Mouse (Mus musculus): ENCODE results near the gene Atp6v0b. TPM values are rescaled to one million over a fixed set of nuclear protein-coding genes. Genes with fewer than 3 reads are reported as not detected.

The Atp6v0b gene
- total and polyA plus RNA-seq, 2 experiments from 2014 or later, result 557 to 599 TPM

- H3K27ac ChIP-seq (ENCODE audit: low read depth, low read length), result no peak overlapping the region
- peak overlapping the region; percentile 100 for H3K4me2 ChIP-seq (ENCODE audit: low read depth)
- H3K9me3 ChIP-seq (ENCODE audit: low read length), result no peaks in the 10 kb centered on the region
- peak overlapping the region; percentile 57; the same call in 1 of the 2 replicates for H3K4me3 ChIP-seq (ENCODE audit: low read depth, low read length)
- peaks cover 39% of the 10 kb centered on the region for H3K4me1 ChIP-seq (ENCODE audit: insufficient read depth)
- H3K9ac ChIP-seq, result peak overlapping the region; percentile 33
- peaks cover 16% of the 10 kb centered on the region; the same call in 1 of the 2 replicates for H3K36me3 ChIP-seq (ENCODE audit: insufficient read depth)
- DNase-seq (no peak), ATAC-seq (no peak)
- no peaks in the 10 kb centered on the region for H3K27me3 ChIP-seq (ENCODE audit: insufficient read depth, low read length)
- TF ChIP-seq CTCF (IDR thresholded peaks at IDR 0.05; ENCODE audit: low read depth), result no peak
- 59% methylated on average over 7 of the region's 7 CpGs for WGBS
Observed at GRCm38 (mm10) chr4:117912685-117913273, 25.6 kb upstream of the Atp6v0b start.

GRCm38 (mm10) chr4:117912131-117912561 lies 25.0 kb upstream of the Atp6v0b start:
- Histone ChIP-seq H3K4me1 (ENCODE audit: insufficient read depth) (peaks cover 43% of the 10 kb centered on the region), H3K27ac (ENCODE audit: low read depth, low read length) (no peak overlapping the region), H3K36me3 (ENCODE audit: insufficient read depth) (peaks cover 16% of the 10 kb centered on the region; the same call in 1 of the 2 replicates), H3K9me3 (ENCODE audit: low read length) (no peaks in the 10 kb centered on the region), H3K4me3 (ENCODE audit: low read depth, low read length) (no peak overlapping the region), H3K27me3 (ENCODE audit: insufficient read depth, low read length) (no peaks in the 10 kb centered on the region), H3K9ac (peak overlapping the region; percentile 33; the same call in 1 of the 2 replicates), H3K4me2 (ENCODE audit: low read depth) (peak overlapping the region; percentile 100; the same call in 1 of the 2 replicates)
- DNase-seq, result no peak
- WGBS, result 87% methylated on average over 13 of the region's 13 CpGs
- no peak for ATAC-seq
- no peak for TF ChIP-seq CTCF (IDR thresholded peaks at IDR 0.05; ENCODE audit: low read depth)

DNA sequence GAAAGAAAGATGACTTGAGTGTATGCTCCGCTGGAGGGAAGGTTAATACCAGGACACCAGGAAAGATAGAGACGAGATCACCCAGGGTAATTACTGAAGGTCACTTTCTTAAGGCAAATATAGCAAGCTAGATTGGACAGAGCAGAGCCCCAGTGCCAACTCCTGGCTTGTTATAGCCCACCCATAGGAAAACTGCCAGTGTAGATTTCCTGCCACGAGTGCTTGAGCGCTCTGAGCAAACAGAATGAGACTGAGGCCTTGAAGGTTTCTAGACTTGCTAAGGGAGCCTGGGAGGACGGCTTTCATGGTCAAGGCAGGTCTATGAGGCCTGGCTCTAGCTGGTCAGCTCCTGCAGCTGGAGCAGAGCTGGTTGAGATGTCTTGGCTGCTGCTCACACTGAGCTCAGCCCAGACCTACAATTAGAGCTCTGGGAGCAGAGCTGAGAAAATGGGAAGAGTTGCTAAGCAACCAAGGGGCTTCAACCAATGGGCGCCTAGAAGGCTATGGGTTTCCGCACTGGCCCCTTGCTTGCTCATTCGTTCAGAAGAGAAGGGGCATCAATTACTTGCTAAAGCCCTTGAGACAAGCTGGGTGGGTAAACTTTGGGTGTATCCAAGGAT lies 21.8 kb upstream of the Atp6v0b start:
- peak overlapping the region; percentile 47 for H3K4me2 ChIP-seq (ENCODE audit: low read depth)
- peak; percentile 76 for DNase-seq
- H3K36me3 ChIP-seq (ENCODE audit: insufficient read depth), result peaks cover 30% of the 10 kb centered on the region
- H3K4me1 ChIP-seq (ENCODE audit: insufficient read depth), result peaks cover 42% of the 10 kb centered on the region
- TF ChIP-seq CTCF (IDR thresholded peaks at IDR 0.05; ENCODE audit: low read depth), result no peak
- no peaks in the 10 kb centered on the region for H3K9me3 ChIP-seq (ENCODE audit: low read length)
- H3K27me3 ChIP-seq (ENCODE audit: insufficient read depth, low read length), result no peaks in the 10 kb centered on the region
- ATAC-seq, result peak; percentile 95
- peak overlapping the region; percentile 37 for H3K9ac ChIP-seq
- H3K4me3 ChIP-seq (ENCODE audit: low read depth, low read length), result peak overlapping the region; percentile 24
- H3K27ac ChIP-seq (ENCODE audit: low read depth, low read length), result peak overlapping the region; percentile 86
- 27% methylated on average over 8 of the region's 8 CpGs for WGBS

DNA sequence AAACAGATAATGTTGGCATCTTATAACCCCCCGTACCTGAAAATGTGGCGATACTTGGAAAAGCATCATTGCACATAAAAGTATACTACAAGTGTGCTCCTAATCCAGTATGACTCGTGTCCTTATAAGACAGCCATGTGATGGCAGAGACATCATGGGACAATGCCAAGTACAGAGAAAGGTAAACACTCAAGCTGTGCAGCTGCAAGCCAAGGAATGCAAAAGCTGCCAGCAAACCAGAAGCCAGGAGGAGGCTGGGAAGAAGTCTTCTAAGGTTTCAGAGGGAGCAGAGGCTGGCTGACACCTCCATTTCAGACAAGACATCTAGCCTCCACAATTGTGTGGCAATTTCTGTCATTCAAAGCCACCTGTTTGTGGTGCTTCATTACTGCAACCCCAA lies 19.1 kb upstream of the Atp6v0b start:
- Histone ChIP-seq H3K4me1 (ENCODE audit: insufficient read depth) (peaks cover 28% of the 10 kb centered on the region), H3K36me3 (ENCODE audit: insufficient read depth) (peaks cover 44% of the 10 kb centered on the region)
- 83% methylated on average over 3 of the region's 3 CpGs for WGBS

GRCm38 (mm10) chr4:117904761-117905160 lies 17.6 kb upstream of the Atp6v0b start:
- ATAC-seq (no peak), DNase-seq (no peak)
- Histone ChIP-seq H3K9me3 (ENCODE audit: low read length) (no peaks in the 10 kb centered on the region), H3K27ac (ENCODE audit: low read depth, low read length) (no peak overlapping the region), H3K4me3 (ENCODE audit: low read depth, low read length) (no peak overlapping the region), H3K36me3 (ENCODE audit: insufficient read depth) (peaks cover 56% of the 10 kb centered on the region), H3K4me2 (ENCODE audit: low read depth) (no peak overlapping the region), H3K9ac (no peak overlapping the region), H3K4me1 (ENCODE audit: insufficient read depth) (peaks cover 19% of the 10 kb centered on the region), H3K27me3 (ENCODE audit: insufficient read depth, low read length) (no peaks in the 10 kb centered on the region)
- 84% methylated on average over 8 of the region's 8 CpGs for WGBS
- no peak for TF ChIP-seq CTCF (IDR thresholded peaks at IDR 0.05; ENCODE audit: low read depth)

More for the DNA sequence above, 19.1 kb upstream of the Atp6v0b start:
- Histone ChIP-seq H3K9me3 (ENCODE audit: low read length) (no peaks in the 10 kb centered on the region), H3K9ac (no peak overlapping the region), H3K27me3 (ENCODE audit: insufficient read depth, low read length) (no peaks in the 10 kb centered on the region), H3K27ac (ENCODE audit: low read depth, low read length) (no peak overlapping the region), H3K4me2 (ENCODE audit: low read depth) (no peak overlapping the region), H3K4me3 (ENCODE audit: low read depth, low read length) (no peak overlapping the region)
- ATAC-seq (no peak), DNase-seq (no peak)
- no peak for TF ChIP-seq CTCF (IDR thresholded peaks at IDR 0.05; ENCODE audit: low read depth)

GRCm38 (mm10) chr4:117904094-117904493 lies 17.0 kb upstream of the Atp6v0b start:
- 73% methylated on average over 10 of the region's 10 CpGs for WGBS
- H3K36me3 ChIP-seq (ENCODE audit: insufficient read depth), result peaks cover 63% of the 10 kb centered on the region
- peaks cover 15% of the 10 kb centered on the region for H3K4me1 ChIP-seq (ENCODE audit: insufficient read depth)
- H3K9me3 ChIP-seq (ENCODE audit: low read length), result no peaks in the 10 kb centered on the region
- ATAC-seq (peak; percentile 65), DNase-seq (no peak)
- H3K27me3 ChIP-seq (ENCODE audit: insufficient read depth, low read length), result no peaks in the 10 kb centered on the region
- no peak overlapping the region for H3K9ac ChIP-seq
- no peak overlapping the region for H3K4me2 ChIP-seq (ENCODE audit: low read depth)
- no peak for TF ChIP-seq CTCF (IDR thresholded peaks at IDR 0.05; ENCODE audit: low read depth)
- no peak overlapping the region for H3K27ac ChIP-seq (ENCODE audit: low read depth, low read length)
- no peak overlapping the region for H3K4me3 ChIP-seq (ENCODE audit: low read depth, low read length)

- Histone ChIP-seq H3K27ac (ENCODE audit: low read depth, low read length) (no peak overlapping the region), H3K4me3 (ENCODE audit: low read depth, low read length) (no peak overlapping the region), H3K27me3 (ENCODE audit: insufficient read depth, low read length) (no peaks in the 10 kb centered on the region), H3K9me3 (ENCODE audit: low read length) (no peaks in the 10 kb centered on the region), H3K9ac (no peak overlapping the region), H3K4me1 (ENCODE audit: insufficient read depth) (no peaks in the 10 kb centered on the region), H3K36me3 (ENCODE audit: insufficient read depth) (peaks cover 91% of the 10 kb centered on the region), H3K4me2 (ENCODE audit: low read depth) (no peak overlapping the region)
- no peak for TF ChIP-seq CTCF (IDR thresholded peaks at IDR 0.05; ENCODE audit: low read depth)
- no peak for DNase-seq
- no peak for ATAC-seq
- WGBS, result 90% methylated on average over 3 of the region's 3 CpGs
Observed at GRCm38 (mm10) chr4:117898111-117898510, 11.0 kb upstream of the Atp6v0b start.

Measured in forebrain, postnatal 0 days (tissue).